8 mouse cellular contexts compared by ENCODE assay signal in the genomic region with DNA sequence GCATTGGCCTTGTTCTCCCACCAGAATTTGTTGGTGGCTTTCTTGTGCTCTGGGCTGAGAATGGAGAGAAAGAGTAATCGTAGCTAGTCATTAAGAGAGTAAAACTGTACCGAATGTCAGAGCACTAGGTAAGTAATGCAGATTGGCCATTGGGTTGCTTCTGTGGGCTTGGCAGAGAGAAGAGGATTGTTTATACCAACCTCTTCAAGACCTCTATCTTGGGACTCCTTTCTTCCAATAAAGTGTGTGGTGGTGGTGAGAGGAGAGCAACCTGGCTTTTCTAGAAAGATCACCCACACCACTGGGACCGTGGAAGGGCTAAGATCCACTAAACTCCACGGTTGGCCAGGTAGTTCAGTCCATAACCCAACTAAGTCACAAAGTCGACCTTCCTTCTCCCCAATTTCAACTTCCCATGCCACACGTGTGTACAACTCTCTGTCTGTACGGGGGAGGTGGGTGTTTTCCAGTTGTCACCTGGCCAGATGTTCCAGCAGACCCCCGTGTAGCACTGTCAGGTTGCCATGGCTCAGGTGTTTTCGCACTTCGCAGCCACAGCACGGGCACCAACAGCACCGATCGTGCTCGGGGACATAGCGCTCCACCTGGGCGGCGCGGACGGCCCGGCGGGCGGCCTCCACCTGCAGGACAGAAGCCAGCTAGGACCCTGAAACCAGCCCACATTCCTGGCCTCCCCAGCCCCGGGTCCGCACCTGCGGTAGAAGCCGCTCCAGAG. TPM values are rescaled to one million over a fixed set of nuclear protein-coding genes. Genes with fewer than 3 reads are reported as not detected.
A peak's percentile ranks its signal among the peaks of the same experiment; 100 is the strongest.
DNase-seq lines count a peak whose midpoint lies in the region; ATAC-seq and TF ChIP-seq lines count a peak whose summit lies in the region.

No protein-coding gene starts in this region.

- H3K4me1 ChIP-seq in heart, postnatal 0 days (ENCODE audit: control insufficient read depth, insufficient read depth): peaks cover 5% of the 10 kb centered on the region
- peaks cover 53% of the 10 kb centered on the region for H3K4me1 ChIP-seq in G1E (ENCODE audit: insufficient read depth, low read depth, low read length)
- peaks cover 6% of the 10 kb centered on the region for H3K4me1 ChIP-seq in forebrain, embryonic 14.5 days (ENCODE audit: control insufficient read depth, insufficient read depth, low read length)
- H3K4me1 ChIP-seq in liver, embryonic 16.5 days (ENCODE audit: control insufficient read depth, low read depth, low read length): peaks cover 12% of the 10 kb centered on the region

- TF ChIP-seq EP300 in heart, postnatal 0 days (IDR thresholded peaks at IDR 0.05; ENCODE audit: low read depth): no peak

- H3K9me3 ChIP-seq in heart, postnatal 0 days (replicated peaks; ENCODE audit: control insufficient read depth, low read length): no peaks in the 10 kb centered on the region
- peaks cover 3% of the 10 kb centered on the region; the same call in 1 of the 2 replicates for H3K9me3 ChIP-seq in G1E (replicated peaks)
- no peaks in the 10 kb centered on the region; the same call in 1 of the 2 replicates for H3K9me3 ChIP-seq in forebrain, embryonic 14.5 days (replicated peaks; ENCODE audit: control insufficient read depth, low read length)
- H3K9me3 ChIP-seq in liver, embryonic 16.5 days (replicated peaks; ENCODE audit: control insufficient read depth, low read length): no peaks in the 10 kb centered on the region

- H3K27ac ChIP-seq in heart, postnatal 0 days (ENCODE audit: low read depth): peak overlapping the region; percentile 76
- H3K27ac ChIP-seq in forebrain, embryonic 14.5 days (ENCODE audit: low read depth, low read length): no peak overlapping the region
- H3K27ac ChIP-seq in liver, embryonic 16.5 days (ENCODE audit: low read length): peak overlapping the region; percentile 76

- H3K4me3 ChIP-seq in heart, postnatal 0 days (ENCODE audit: low read depth, low read length): peak overlapping the region; percentile 87
- H3K4me3 ChIP-seq in G1E (ENCODE audit: low read depth, low read length): peak overlapping the region; percentile 99
- H3K4me3 ChIP-seq in forebrain, embryonic 14.5 days (ENCODE audit: low read depth, low read length): peak overlapping the region; percentile 72
- H3K4me3 ChIP-seq in liver, embryonic 16.5 days (ENCODE audit: low read depth, low read length): peak overlapping the region; percentile 90

- peak overlapping the region; percentile 73 for H3K9ac ChIP-seq in heart, postnatal 0 days (replicated peaks; ENCODE audit: low read depth, low read length)
- H3K9ac ChIP-seq in forebrain, embryonic 14.5 days (ENCODE audit: low read length): peak overlapping the region; percentile 84
- H3K9ac ChIP-seq in liver, embryonic 16.5 days (ENCODE audit: low read depth, low read length): peak overlapping the region; percentile 90

- peak overlapping the region; percentile 84 for H3K4me2 ChIP-seq in heart, postnatal 0 days (ENCODE audit: low read depth, low read length)
- peak overlapping the region; percentile 94 for H3K4me2 ChIP-seq in forebrain, embryonic 14.5 days (ENCODE audit: low read length)
- H3K4me2 ChIP-seq in liver, embryonic 16.5 days (ENCODE audit: low read depth, low read length): peak overlapping the region; percentile 91

- TF ChIP-seq CTCF in heart, postnatal 0 days (IDR thresholded peaks at IDR 0.05; ENCODE audit: low read depth): no peak
- TF ChIP-seq CTCF in G1E (IDR thresholded peaks at IDR 0.05; ENCODE audit: low read depth, low read length): no peak

- DNase-seq in heart, postnatal 0 days (ENCODE audit: low spot score): no peak
- no peak for DNase-seq in heart, adult 9 months (ENCODE audit: low spot score in 2 of 2)
- no peak for DNase-seq in G1E (ENCODE audit: low spot score)
- no peak for DNase-seq in forebrain, embryonic 14.5 days (ENCODE audit: low spot score)
- no peak for DNase-seq in right cerebral cortex, postnatal 36 days (ENCODE audit: low spot score in 2 of 2)
- no peak for DNase-seq in cerebellum, postnatal 4 days (ENCODE audit: low spot score in 2 of 2)
- no peak for DNase-seq in cerebellum, adult 11 months

- no peaks in the 10 kb centered on the region for H3K27me3 ChIP-seq in heart, postnatal 0 days (ENCODE audit: control insufficient read depth, insufficient read depth, low read length)
- H3K27me3 ChIP-seq in G1E (ENCODE audit: insufficient read depth, low read length): no peaks in the 10 kb centered on the region; the same call in 1 of the 2 replicates
- no peaks in the 10 kb centered on the region for H3K27me3 ChIP-seq in forebrain, embryonic 14.5 days (replicated peaks; ENCODE audit: control insufficient read depth, insufficient read depth, low read length)
- H3K27me3 ChIP-seq in liver, embryonic 16.5 days (ENCODE audit: control insufficient read depth, insufficient read depth, low read depth, low read length): no peaks in the 10 kb centered on the region

- ATAC-seq in heart, postnatal 0 days (ENCODE audit: insufficient read depth, low read depth): peak; percentile 44
- ATAC-seq in G1E (ENCODE audit: extremely low read depth, insufficient number of reproducible peaks, low FRiP score, poor library complexity, severe bottlenecking): no peak
- no peak for ATAC-seq in forebrain, embryonic 14.5 days
- peak; percentile 65 for ATAC-seq in liver, embryonic 16.5 days (ENCODE audit: low read depth)

- WGBS in heart, postnatal 0 days: 5% methylated on average over 26 of the region's 26 CpGs
- WGBS in forebrain, embryonic 14.5 days: 9% methylated on average over 26 of the region's 26 CpGs
- WGBS in liver, embryonic 16.5 days (ENCODE audit: insufficient replicate concordance): 3% methylated on average over 26 of the region's 26 CpGs

- H3K36me3 ChIP-seq in heart, postnatal 0 days (replicated peaks; ENCODE audit: control insufficient read depth, insufficient read depth, low read length): peaks cover 24% of the 10 kb centered on the region
- H3K36me3 ChIP-seq in G1E (replicated peaks): peaks cover 40% of the 10 kb centered on the region
- H3K36me3 ChIP-seq in forebrain, embryonic 14.5 days (ENCODE audit: control insufficient read depth, insufficient read depth, low read length): peaks cover 24% of the 10 kb centered on the region
- H3K36me3 ChIP-seq in liver, embryonic 16.5 days (ENCODE audit: control insufficient read depth, insufficient read depth): peaks cover 18% of the 10 kb centered on the region

RNA-seq across cellular contexts. Expression of gene Ccdc84, which starts 1.0 kb away (rescaled TPM):
- total RNA-seq in heart, postnatal 0 days (2014; rRNA removed; ENCODE audit: low replicate concordance): 13.7 and 45.1 TPM in 2 replicates
- polyA plus RNA-seq in heart, postnatal 0 days (2015; fragmentation: Nextera tagmentation; extraction: Ambion mirVana): 17.2 and 17.7 TPM in 2 replicates
- total RNA-seq in G1E (2014; fragmentation: Nextera tagmentation) (32.2 and 34.4 TPM in 2 replicates), G1E (2017) (23.7 and 25.1 TPM in 2 replicates)
- 10.2 and 10.4 TPM in 2 replicates for polyA plus RNA-seq in G1E (2012)
- polyA plus RNA-seq in forebrain, embryonic 14.5 days (2014; fragmentation: Nextera tagmentation; extraction: Ambion mirVana): 21.6 and 25.2 TPM in 2 replicates
- polyA plus RNA-seq in liver, embryonic 16.5 days (2015; fragmentation: Nextera tagmentation; extraction: Ambion mirVana): 12.2 and 16.3 TPM in 2 replicates

RNA-seq across cellular contexts. Expression of gene Trappc4, which starts 9.9 kb away (rescaled TPM):
- 30.8 and 58.4 TPM in 2 replicates for total RNA-seq in heart, postnatal 0 days (2014; rRNA removed; ENCODE audit: low replicate concordance)
- polyA plus RNA-seq in heart, postnatal 0 days (2015; fragmentation: Nextera tagmentation; extraction: Ambion mirVana): 72.5 and 79.0 TPM in 2 replicates
- total RNA-seq in G1E (2014; fragmentation: Nextera tagmentation) (31.8 and 52.9 TPM in 2 replicates), G1E (2017) (69.1 and 71.4 TPM in 2 replicates)
- polyA plus RNA-seq in G1E (2012): 6.3 and 9.6 TPM in 2 replicates
- 327 and 347 TPM in 2 replicates for polyA plus RNA-seq in forebrain, embryonic 14.5 days (2014; fragmentation: Nextera tagmentation; extraction: Ambion mirVana)
- 42.8 and 46.3 TPM in 2 replicates for polyA plus RNA-seq in liver, embryonic 16.5 days (2015; fragmentation: Nextera tagmentation; extraction: Ambion mirVana)

RNA-seq across cellular contexts. Expression of gene Rps25, which starts 10.4 kb away (rescaled TPM):
- total RNA-seq in heart, postnatal 0 days (2014; rRNA removed; ENCODE audit: low replicate concordance): 302 and 464 TPM in 2 replicates
- polyA plus RNA-seq in heart, postnatal 0 days (2015; fragmentation: Nextera tagmentation; extraction: Ambion mirVana): 1,421 and 1,578 TPM in 2 replicates
- 661 and 718 TPM in 2 replicates for total RNA-seq in G1E (2014; fragmentation: Nextera tagmentation)
- 2,498 and 2,521 TPM in 2 replicates for total RNA-seq in G1E (2017)
- 230 and 272 TPM in 2 replicates for polyA plus RNA-seq in G1E (2012)
- polyA plus RNA-seq in forebrain, embryonic 14.5 days (2014; fragmentation: Nextera tagmentation; extraction: Ambion mirVana): 1,391 and 1,749 TPM in 2 replicates
- polyA plus RNA-seq in liver, embryonic 16.5 days (2015; fragmentation: Nextera tagmentation; extraction: Ambion mirVana): 791 and 928 TPM in 2 replicates

RNA-seq across cellular contexts. Expression of gene Slc37a4, which starts 20.7 kb away (rescaled TPM):
- total RNA-seq in heart, postnatal 0 days (2014; rRNA removed; ENCODE audit: low replicate concordance): 83.8 and 97.2 TPM in 2 replicates
- 32.2 and 35.1 TPM in 2 replicates for polyA plus RNA-seq in heart, postnatal 0 days (2015; fragmentation: Nextera tagmentation; extraction: Ambion mirVana)
- 10.0 and 16.0 TPM in 2 replicates for total RNA-seq in G1E (2014; fragmentation: Nextera tagmentation)
- total RNA-seq in G1E (2017): 24.4 and 31.7 TPM in 2 replicates
- polyA plus RNA-seq in G1E (2012): 10.4 and 11.8 TPM in 2 replicates
- polyA plus RNA-seq in forebrain, embryonic 14.5 days (2014; fragmentation: Nextera tagmentation; extraction: Ambion mirVana): 39.5 and 42.0 TPM in 2 replicates
- 65.1 and 81.4 TPM in 2 replicates for polyA plus RNA-seq in liver, embryonic 16.5 days (2015; fragmentation: Nextera tagmentation; extraction: Ambion mirVana)

RNA-seq across cellular contexts. Expression of gene Foxr1, which starts 23.6 kb away (rescaled TPM):
- total RNA-seq in heart, postnatal 0 days (2014; rRNA removed; ENCODE audit: low replicate concordance): not detected in 2 replicates
- not detected in 2 replicates for polyA plus RNA-seq in heart, postnatal 0 days (2015; fragmentation: Nextera tagmentation; extraction: Ambion mirVana)
- total RNA-seq in G1E (2014; fragmentation: Nextera tagmentation) (not detected in 2 replicates), G1E (2017) (0.11 TPM in 1 of 2 replicates, not detected in the other)
- not detected in 2 replicates for polyA plus RNA-seq in G1E (2012)
- not detected in 2 replicates for polyA plus RNA-seq in forebrain, embryonic 14.5 days (2014; fragmentation: Nextera tagmentation; extraction: Ambion mirVana)
- not detected in 2 replicates for polyA plus RNA-seq in liver, embryonic 16.5 days (2015; fragmentation: Nextera tagmentation; extraction: Ambion mirVana)

Comparison
In these comparisons a context has a peak if more than half of its experiments do, and no peak if none do; other contexts are left out.
1. ATAC-seq: peak in heart, postnatal 0 days (single experiment) and liver, embryonic 16.5 days (single experiment); none in G1E (single experiment) and forebrain, embryonic 14.5 days (single experiment).
2. Peak in every context shown above with its lines, with median percentiles within 50 percentile points of each other: H3K4me2 ChIP-seq, H3K4me3 ChIP-seq and H3K9ac ChIP-seq.